Mouse (Mus musculus) lung, postnatal 0 days (tissue): ENCODE measurements around the gene Fndc5.

Experiments
- CTCF ChIP-seq: IDR thresholded peaks from 2 replicates; pipeline ENCODE4 v1.5.1; 2016; ENCODE audit warnings: antibody characterized with exemption, mild to moderate bottlenecking
- EP300 ChIP-seq: IDR thresholded peaks from 2 replicates; pipeline ENCODE4 v1.6.1; 2016; ENCODE audit warnings: antibody characterized with exemption, mild to moderate bottlenecking, control low read depth

DNA sequence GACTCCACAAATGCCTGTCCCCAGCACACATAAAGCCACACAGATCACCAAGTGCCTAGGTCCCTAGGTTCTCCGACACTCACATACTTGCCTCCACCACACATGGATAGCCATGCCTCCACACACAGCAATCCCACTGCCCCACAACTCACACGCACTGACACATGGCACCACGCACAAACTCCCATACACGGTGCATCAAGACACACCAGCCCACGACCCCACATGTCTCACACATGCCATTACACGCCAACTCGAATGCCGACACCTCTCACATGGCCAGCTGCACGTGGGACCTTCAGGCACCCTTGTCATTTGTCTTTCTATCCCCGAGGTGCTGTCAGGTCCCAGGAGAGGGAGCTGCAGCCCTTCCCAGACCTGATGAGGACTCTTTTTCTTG, 17.1 kb upstream of the Fndc5 start:
- TF ChIP-seq CTCF (no peak), EP300 (no peak)
